Mouse (Mus musculus): ENCODE measurements at regions not wholly inside any gene's neighbourhood (a gene's known extent, or its start where the extent isn't known, plus 50 kb on each side); places are given as distances from the start of the nearest gene placed in this dataset.

DNA sequence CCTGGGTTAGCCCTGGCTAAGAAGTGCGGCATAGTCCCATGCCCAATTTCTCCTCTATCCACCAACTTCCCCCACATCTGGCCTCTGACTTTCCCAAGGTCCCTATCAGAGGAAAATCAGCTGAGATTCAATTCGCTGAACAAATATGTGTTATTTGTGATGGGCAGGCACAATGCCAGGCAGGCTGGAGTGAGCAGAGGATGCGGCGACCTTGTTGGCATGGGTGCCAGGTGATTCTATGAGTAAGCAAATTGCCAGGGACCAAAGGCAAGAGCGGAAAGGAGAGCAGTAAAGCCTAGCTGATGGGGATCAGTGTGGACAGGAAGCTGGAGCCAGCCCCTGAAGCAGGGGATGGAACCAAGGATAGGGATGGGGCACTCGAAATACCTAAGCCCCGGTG is 196.9 kb upstream of the Ppargc1a start:
- in situ Hi-C loops (cut with MboI, MseI), result no loop called here

DNA sequence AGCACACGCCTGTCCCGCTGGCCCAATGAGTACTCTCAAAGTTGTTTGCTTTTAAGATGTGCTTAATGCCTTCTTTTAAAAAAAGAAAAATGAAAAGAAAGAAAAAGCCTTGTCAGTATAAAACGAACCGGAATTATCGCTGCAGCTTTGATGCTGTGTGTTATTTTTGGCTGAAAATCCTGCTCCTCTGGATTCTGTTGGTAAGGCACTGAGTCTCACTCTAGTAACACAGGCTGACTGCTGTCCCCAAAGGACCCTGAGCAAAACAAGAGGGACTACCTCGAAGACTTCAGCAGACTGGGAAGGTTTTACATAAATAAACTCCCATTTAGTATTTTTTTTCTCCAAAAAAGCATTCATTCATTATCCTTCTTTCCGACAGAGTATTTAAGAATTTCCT is 196.1 kb upstream of the Ppargc1a start:
- in situ Hi-C loops (cut with MboI, MseI), result no loop called here

- in situ Hi-C loops (cut with MboI, MseI), result no loop called here
Observed at GRCm38 (mm10) chr5:51762352-51762751, 194.8 kb upstream of the Ppargc1a start.

- in situ Hi-C loops (cut with MboI, MseI), result no loop called here
Observed at GRCm38 (mm10) chr5:51758289-51758688, 190.8 kb upstream of the Ppargc1a start.

GRCm38 (mm10) chr5:51757864-51758263 is 190.3 kb upstream of the Ppargc1a start:
- in situ Hi-C loops (cut with MboI, MseI), result no loop called here

GRCm38 (mm10) chr5:51752024-51752423 is 184.5 kb upstream of the Ppargc1a start:
- in situ Hi-C loops (cut with MboI, MseI), result no loop called here

DNA sequence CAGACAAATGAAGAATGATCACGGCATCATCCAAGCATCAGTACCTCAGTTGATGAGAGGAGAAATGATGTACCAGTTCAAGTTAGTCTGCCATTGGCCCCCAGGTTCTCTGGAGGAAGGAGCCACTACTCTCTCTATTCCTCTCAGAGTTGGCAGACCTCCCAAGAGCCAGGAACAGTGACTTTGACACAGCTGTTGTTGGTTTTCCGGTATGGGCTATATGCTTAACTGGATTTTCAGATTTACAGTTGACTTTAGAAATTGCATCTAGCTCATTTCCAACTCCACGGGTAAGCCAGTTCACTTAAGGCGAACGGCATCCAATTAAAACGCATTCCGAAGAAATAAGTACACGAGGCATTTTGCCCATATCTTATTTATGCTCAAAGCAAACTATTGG is 182.9 kb upstream of the Ppargc1a start:
- in situ Hi-C loops (cut with MboI, MseI), result no loop called here

DNA sequence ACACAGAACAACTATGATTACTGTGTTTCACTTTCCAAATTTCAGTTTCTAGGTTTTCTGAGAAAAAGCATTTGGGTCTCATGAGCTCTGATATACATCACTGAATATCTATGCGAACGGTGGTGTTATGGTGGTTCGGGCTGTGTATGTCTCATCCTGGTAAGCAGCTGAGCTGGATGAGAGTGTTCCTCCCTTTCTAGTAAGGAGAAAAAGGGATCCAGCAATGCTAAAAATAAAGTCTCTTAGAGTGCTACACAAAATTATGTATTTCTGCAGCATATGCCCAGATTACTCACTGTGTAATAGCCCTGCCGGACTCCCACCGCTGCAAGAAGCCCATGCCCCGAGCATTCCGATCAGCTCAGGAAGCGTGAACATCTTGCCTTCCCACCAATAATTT is 173.4 kb upstream of the Ppargc1a start:
- in situ Hi-C loops (cut with MboI, MseI), result no loop called here

GRCm38 (mm10) chr5:51730241-51730640 is 162.7 kb upstream of the Ppargc1a start:
- in situ Hi-C loops (cut with MboI, MseI), result no loop called here

GRCm38 (mm10) chr5:51729771-51730170 is 162.2 kb upstream of the Ppargc1a start:
- in situ Hi-C loops (cut with MboI, MseI), result no loop called here

DNA sequence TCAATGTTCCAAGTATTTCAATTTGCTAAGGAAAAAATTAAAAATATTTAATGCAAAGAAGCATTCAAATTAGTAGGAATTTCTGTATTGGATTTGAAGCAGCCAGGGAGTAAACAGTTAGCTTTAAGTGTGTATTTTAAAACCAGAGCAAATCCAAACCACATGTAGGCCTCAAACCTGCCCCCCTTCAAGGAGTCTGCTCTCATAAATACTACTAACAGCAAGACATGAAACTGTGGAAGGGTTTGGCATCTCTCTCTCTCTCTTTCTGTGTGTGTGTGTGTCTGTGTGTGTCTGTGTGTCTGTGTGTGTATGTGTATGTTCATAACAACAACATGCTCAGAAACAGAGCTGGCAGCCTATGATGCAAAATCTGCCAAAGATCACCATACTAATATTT is 159.2 kb upstream of the Ppargc1a start:
- in situ Hi-C loops (cut with MboI, MseI), result no loop called here

DNA sequence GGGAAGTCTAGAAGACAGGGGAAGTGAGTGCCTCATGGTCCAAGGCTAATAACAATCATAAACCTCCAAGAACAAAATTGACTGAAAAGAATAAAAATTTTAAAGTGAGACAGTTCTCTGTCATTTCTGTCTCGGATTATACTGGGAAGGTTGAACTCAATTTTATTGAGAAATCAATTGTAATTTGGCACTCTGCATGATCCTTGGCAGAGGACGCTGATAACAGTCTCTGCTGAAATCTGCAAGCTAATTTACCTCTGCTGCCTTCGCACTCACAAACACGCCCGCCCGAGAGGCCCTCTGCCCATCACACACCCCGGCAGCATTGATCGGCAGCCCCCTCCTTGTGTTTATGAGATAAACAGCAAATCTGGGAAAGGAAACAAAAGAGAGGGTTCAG is 151.4 kb upstream of the Ppargc1a start:
- in situ Hi-C loops (cut with MboI, MseI), result no loop called here

- in situ Hi-C loops (cut with MboI, MseI), result no loop called here
Observed at GRCm38 (mm10) chr5:51718451-51718850, 150.9 kb upstream of the Ppargc1a start.

DNA sequence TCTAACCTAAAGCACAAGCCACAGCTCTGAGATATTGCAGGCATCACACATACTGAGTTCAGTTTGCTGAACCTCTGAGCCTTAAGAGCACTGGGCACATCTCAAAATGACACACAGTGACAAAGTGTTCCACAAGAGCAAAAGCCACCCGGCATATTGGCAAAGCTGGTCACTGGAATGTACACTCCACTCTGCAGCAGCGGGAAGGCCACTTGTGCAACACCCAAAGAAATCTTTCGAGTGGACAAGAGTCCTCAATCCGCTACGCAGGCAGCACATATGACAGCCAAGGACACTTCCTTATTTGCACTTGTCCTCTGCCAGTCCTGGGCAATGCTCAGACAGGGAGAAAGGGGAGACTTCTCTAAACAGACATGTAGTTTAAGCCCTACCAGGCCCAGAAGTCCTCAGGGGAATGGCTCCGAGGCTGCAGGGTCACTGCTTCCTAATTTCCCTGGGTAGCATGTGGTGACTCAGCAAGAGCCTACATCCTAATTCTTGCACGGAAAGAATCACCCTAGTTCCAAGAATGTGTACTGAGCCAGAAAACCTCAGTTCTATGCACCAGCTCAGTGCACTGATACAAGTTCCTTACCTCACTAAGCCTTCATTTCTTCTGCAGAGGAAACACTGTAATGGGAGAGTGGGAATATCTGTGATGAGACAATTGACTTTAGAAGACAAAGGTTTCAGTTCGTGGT is 144.5 kb upstream of the Ppargc1a start:
- in situ Hi-C loops (cut with MboI, MseI), result no loop called here

DNA sequence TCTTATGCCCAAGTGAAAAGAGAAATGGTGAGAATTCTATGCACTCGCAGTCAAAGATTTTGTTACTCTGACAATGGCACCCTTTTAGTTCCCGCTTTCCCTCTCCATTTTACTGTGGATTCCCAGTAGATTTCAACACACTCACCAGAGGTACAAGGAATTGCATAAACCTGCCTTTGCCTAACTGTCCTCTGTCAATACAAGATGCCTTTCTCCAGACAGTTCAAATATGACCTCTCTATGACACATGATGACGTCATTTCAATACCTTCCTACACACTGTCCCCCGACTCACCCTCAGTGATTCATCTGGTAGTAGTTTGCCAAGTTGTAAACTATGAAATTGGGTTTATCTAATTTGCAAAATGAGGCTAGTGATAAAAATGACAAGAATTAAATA is 143.1 kb upstream of the Ppargc1a start:
- in situ Hi-C loops (cut with MboI, MseI), result no loop called here

GRCm38 (mm10) chr5:51709447-51709991 is 142.0 kb upstream of the Ppargc1a start:
- in situ Hi-C loops (cut with MboI, MseI), result no loop called here

GRCm38 (mm10) chr5:51679884-51680283 is 112.4 kb upstream of the Ppargc1a start:
- in situ Hi-C loops (cut with MboI, MseI), result no loop called here

- in situ Hi-C loops (cut with MboI, MseI), result no loop called here
Observed at GRCm38 (mm10) chr5:51671190-51671589, 103.7 kb upstream of the Ppargc1a start.

DNA sequence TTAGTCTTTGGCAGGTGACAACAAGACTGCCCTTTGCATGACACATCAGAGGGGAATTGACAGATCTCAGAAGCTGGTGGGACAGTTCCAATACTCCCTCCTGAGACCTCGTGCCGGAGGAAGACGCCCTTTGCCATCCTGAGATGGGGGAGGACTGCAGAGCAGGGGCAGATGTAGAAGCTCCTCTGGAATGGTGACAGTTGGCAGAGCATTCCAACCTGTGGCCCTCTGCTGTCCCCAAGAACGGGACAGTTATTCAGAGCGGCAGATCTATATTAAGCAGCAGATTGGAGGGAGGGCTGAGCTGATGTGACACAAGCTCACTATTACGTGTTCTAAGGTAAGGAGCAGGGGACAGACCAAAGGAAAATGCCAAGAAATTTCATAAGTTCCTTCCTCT is 97.7 kb upstream of the Ppargc1a start:
- in situ Hi-C loops (cut with MboI, MseI), result no loop called here

DNA sequence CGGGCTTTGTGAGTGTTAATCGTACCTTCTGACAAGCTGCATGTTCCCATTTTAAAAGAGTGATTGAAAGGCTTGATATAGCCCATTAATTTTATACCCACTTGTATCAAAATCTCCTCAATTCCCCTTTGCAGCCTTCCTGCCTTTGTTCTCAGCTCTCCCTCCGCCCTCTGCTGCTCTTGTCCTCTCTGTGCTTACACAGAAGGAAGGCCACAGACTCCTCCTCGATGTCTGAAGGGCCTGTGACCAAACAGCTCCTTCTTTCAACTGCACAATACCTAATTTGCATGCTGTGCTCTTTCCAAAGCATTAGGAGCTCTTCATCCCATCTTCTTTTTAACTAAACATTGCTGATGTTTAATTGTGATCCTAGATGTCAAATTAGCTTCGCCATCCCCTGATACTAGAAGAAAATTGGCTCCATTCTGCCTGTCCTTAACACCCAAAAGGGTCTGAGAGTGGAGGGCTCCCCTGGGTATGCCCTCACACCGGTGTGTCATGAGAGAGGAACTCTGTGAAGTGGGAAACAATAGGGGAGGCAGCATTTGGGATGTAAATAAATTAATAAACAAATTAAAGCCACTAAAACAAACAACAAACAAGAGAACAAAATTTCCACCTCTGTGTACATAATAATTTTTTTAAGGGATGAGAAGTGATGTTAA is 90.8 kb upstream of the Ppargc1a start:
- in situ Hi-C loops (cut with MboI, MseI), result no loop called here

DNA sequence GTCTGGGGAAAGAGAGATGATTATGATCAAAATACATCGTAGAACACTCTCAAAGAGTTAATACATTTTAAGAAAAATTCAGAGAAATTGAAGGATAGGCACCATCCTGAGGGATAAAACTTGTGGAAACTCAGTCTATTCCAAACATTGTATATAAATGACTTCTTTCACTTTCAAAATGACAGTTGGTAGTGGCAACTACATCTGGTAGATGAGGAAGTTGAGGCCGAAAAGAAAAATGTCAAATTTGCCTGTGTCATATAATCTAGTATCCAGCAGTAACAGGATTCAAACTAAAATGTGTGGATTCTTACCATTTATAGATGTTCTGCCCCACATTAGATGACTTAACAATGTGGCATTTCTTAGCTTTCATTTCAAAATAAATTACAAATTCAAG is 86.0 kb upstream of the Ppargc1a start:
- in situ Hi-C loops (cut with MboI, MseI), result no loop called here

- in situ Hi-C loops (cut with MboI, MseI), result no loop called here
Observed at GRCm38 (mm10) chr5:51624400-51624799, 56.9 kb upstream of the Ppargc1a start.

All from T-helper 2 cell (primary cell).